Mouse (Mus musculus): ENCODE results near the gene Cd164. TPM values are rescaled to one million over a fixed set of nuclear protein-coding genes. Genes with fewer than 3 reads are reported as not detected.

Gene Cd164
- 43.8 and 48.7 TPM in 2 replicates for polyA plus RNA-seq (2015; fragmentation: Nextera tagmentation; extraction: Ambion mirVana)

DNA sequence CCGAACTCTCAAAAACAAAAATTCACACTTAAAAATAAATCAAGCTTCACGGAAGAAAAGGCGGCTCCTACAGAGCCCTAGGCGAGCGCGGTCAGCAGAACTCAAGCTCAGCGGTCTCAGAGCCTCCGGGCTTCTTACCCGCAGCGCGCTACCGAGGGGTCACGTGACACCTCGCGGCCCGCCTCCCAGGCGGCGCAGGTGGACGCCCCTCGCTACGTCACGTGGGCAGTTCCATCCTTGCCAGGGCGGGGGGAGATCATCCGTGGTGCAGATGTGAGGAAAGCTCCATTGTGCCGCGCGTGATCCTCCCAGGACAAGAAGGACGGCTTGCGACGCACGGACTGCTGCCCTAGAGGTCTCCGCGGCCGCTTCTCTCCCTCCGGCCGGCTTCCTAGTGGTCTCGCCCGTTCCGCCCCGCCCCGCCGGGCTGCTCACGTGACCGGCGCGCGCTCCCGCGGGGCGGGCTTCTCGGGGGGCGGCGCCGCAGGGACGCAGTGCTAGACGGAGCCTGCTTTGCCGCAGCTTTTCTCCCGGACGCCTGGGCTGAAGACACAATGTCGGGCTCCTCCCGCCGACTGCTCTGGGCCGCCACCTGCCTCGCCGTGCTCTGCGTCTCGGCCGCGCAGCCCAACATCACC, at the start of gene Cd164:
Cd164 (plus strand) TSS at position 434 of the 638 bp plus-strand sequence.
- ATAC-seq (replicated peaks): peak; percentile 95
- Histone ChIP-seq H3K4me2 (peak within 1 kb of the TSS; percentile 66), H3K9me3 (no peaks in the 10 kb centered on the region), H3K27ac (peak within 1 kb of the TSS; percentile 99), H3K9ac (peak within 1 kb of the TSS; percentile 79), H3K27me3 (replicated peaks) (no peaks in the 10 kb centered on the region), H3K4me1 (peaks cover 29% of the 10 kb centered on the region), H3K36me3 (replicated peaks) (no peaks in the 10 kb centered on the region), H3K4me3 (peak within 1 kb of the TSS; percentile 80)
- WGBS: 0% methylated on average over 69 of the region's 69 CpGs

DNA sequence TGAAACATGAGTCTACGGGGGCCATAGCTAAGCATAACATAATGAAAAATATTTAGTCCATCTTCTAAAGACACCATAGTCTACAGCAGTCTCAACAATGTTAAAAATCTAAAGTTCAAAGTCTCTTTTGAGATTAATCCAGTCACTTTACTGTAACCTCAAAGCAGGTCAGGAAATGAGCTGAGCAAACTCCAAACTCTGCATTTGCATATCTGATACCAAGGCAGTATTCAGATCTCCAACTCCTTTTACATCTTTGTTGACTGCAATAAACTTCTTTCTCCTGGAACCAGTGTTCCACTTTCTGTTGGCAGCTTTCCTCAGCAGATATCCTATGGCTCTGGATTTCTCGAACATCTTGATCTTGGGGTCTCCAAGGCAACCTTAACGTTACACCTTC, 48.5 kb upstream of the Cd164 start:
- no peaks in the 10 kb centered on the region for H3K27me3 ChIP-seq (replicated peaks)
- H3K4me3 ChIP-seq: no peak overlapping the region
- no peak for ATAC-seq (replicated peaks)
- peaks cover under 1% of the 10 kb centered on the region for H3K4me1 ChIP-seq
- 87% methylated on average over 3 of the region's 3 CpGs for WGBS
- H3K27ac ChIP-seq: no peak overlapping the region
- H3K36me3 ChIP-seq (replicated peaks): no peaks in the 10 kb centered on the region; the same call in 1 of the 2 replicates
- no peak overlapping the region for H3K4me2 ChIP-seq
- no peaks in the 10 kb centered on the region for H3K9me3 ChIP-seq
- H3K9ac ChIP-seq: no peak overlapping the region

- Histone ChIP-seq H3K4me3 (no peak overlapping the region), H3K36me3 (replicated peaks) (no peaks in the 10 kb centered on the region; the same call in 1 of the 2 replicates)
These were observed 46.7 kb upstream of the Cd164 start for GRCm38 (mm10) chr10:41472534-41472933.

GRCm38 (mm10) chr10:41472962-41473481, 46.2 kb upstream of the Cd164 start:
- WGBS: 76% methylated on average over 5 of the region's 5 CpGs
- no peak overlapping the region for H3K4me2 ChIP-seq
- no peak overlapping the region for H3K9ac ChIP-seq
- no peak overlapping the region for H3K4me3 ChIP-seq
- H3K36me3 ChIP-seq (replicated peaks): no peaks in the 10 kb centered on the region; the same call in 1 of the 2 replicates
- H3K9me3 ChIP-seq: no peaks in the 10 kb centered on the region
- H3K27me3 ChIP-seq (replicated peaks): no peaks in the 10 kb centered on the region
- peaks cover 23% of the 10 kb centered on the region for H3K4me1 ChIP-seq
- ATAC-seq (replicated peaks): no peak
- H3K27ac ChIP-seq: no peak overlapping the region

More at GRCm38 (mm10) chr10:41472534-41472933, 46.7 kb upstream of the Cd164 start:
- Histone ChIP-seq H3K4me1 (peaks cover 19% of the 10 kb centered on the region), H3K27ac (no peak overlapping the region), H3K9ac (no peak overlapping the region), H3K4me2 (no peak overlapping the region), H3K27me3 (replicated peaks) (no peaks in the 10 kb centered on the region), H3K9me3 (no peaks in the 10 kb centered on the region)
- ATAC-seq (replicated peaks): no peak

- no peaks in the 10 kb centered on the region for H3K36me3 ChIP-seq (replicated peaks)
- WGBS: 83% methylated on average over 6 of the region's 6 CpGs
- no peak overlapping the region for H3K4me2 ChIP-seq
- no peak overlapping the region for H3K9ac ChIP-seq
- no peaks in the 10 kb centered on the region for H3K27me3 ChIP-seq (replicated peaks)
- no peak overlapping the region for H3K4me3 ChIP-seq
- no peak for ATAC-seq (replicated peaks)
- H3K27ac ChIP-seq: no peak overlapping the region
- no peaks in the 10 kb centered on the region for H3K9me3 ChIP-seq
- peaks cover 23% of the 10 kb centered on the region for H3K4me1 ChIP-seq
These were observed 45.3 kb upstream of the Cd164 start for GRCm38 (mm10) chr10:41473782-41474468.

GRCm38 (mm10) chr10:41474981-41475391, 44.2 kb upstream of the Cd164 start:
- no peak overlapping the region for H3K9ac ChIP-seq
- H3K27ac ChIP-seq: no peak overlapping the region
- H3K9me3 ChIP-seq: no peaks in the 10 kb centered on the region
- H3K4me3 ChIP-seq: no peak overlapping the region
- H3K4me2 ChIP-seq: no peak overlapping the region
- no peaks in the 10 kb centered on the region for H3K36me3 ChIP-seq (replicated peaks)
- no peak for ATAC-seq (replicated peaks)
- no peaks in the 10 kb centered on the region for H3K27me3 ChIP-seq (replicated peaks)
- peaks cover 26% of the 10 kb centered on the region for H3K4me1 ChIP-seq
- WGBS: 88% methylated on average over 1 of the region's 1 CpGs

GRCm38 (mm10) chr10:41476171-41477017, 42.8 kb upstream of the Cd164 start, which contains the start of gene Mical1:
Gene Mical1 (plus strand): TSS chr10:41476314.
- Histone ChIP-seq H3K4me2 (peak within 1 kb of the TSS; percentile 82), H3K9ac (peak within 1 kb of the TSS; percentile 48), H3K27ac (peak within 1 kb of the TSS; percentile 71), H3K36me3 (replicated peaks) (no peaks in the 10 kb centered on the region), H3K4me3 (peak within 1 kb of the TSS; percentile 52), H3K4me1 (peaks cover 26% of the 10 kb centered on the region), H3K9me3 (no peaks in the 10 kb centered on the region), H3K27me3 (replicated peaks) (no peaks in the 10 kb centered on the region)
- WGBS: under 1% methylated on average over 35 of the region's 35 CpGs
- peak; percentile 71 for ATAC-seq (replicated peaks)

GRCm38 (mm10) chr10:41477018-41477277, 42.3 kb upstream of the Cd164 start:
- WGBS: 0% methylated on average over 9 of the region's 9 CpGs
- Histone ChIP-seq H3K9ac (peak overlapping the region; percentile 48), H3K4me2 (peak overlapping the region; percentile 82), H3K36me3 (replicated peaks) (no peaks in the 10 kb centered on the region), H3K27me3 (replicated peaks) (no peaks in the 10 kb centered on the region), H3K4me1 (peaks cover 26% of the 10 kb centered on the region), H3K27ac (peak overlapping the region; percentile 71), H3K4me3 (peak overlapping the region; percentile 52), H3K9me3 (no peaks in the 10 kb centered on the region)
- ATAC-seq (replicated peaks): peak; percentile 27

- peak overlapping the region; percentile 48 for H3K9ac ChIP-seq
- peaks cover 26% of the 10 kb centered on the region for H3K4me1 ChIP-seq
- peak overlapping the region; percentile 71 for H3K27ac ChIP-seq
- H3K4me2 ChIP-seq: peak overlapping the region; percentile 82
- H3K27me3 ChIP-seq (replicated peaks): no peaks in the 10 kb centered on the region
- WGBS: under 1% methylated on average over 20 of the region's 20 CpGs
- H3K9me3 ChIP-seq: no peaks in the 10 kb centered on the region
- no peaks in the 10 kb centered on the region for H3K36me3 ChIP-seq (replicated peaks)
- ATAC-seq (replicated peaks): peak; percentile 76
- H3K4me3 ChIP-seq: peak overlapping the region; percentile 52
These were observed 41.7 kb upstream of the Cd164 start for GRCm38 (mm10) chr10:41477278-41478181.

DNA sequence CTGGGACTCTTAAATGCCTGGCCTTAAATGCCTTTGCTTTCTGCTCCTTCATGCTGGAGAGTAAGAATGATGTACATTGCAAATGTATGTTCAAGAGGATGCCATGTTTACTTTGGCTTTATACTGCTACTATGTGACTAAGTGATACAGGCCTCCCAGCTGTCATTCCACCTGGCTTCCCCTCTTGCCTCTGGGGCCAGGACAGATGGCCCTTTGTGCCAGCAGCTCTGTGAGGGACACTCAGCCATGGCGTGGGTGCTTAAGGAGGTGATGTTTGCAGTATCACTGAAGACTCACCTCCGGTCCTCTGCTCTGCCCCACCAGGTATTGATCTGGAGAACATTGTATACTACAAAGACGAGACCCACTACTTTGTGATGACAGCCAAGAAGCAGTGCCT, 39.3 kb upstream of the Cd164 start:
- no peak for ATAC-seq (replicated peaks)
- Histone ChIP-seq H3K9me3 (no peaks in the 10 kb centered on the region), H3K4me3 (no peak overlapping the region), H3K9ac (no peak overlapping the region), H3K27me3 (replicated peaks) (no peaks in the 10 kb centered on the region), H3K27ac (no peak overlapping the region), H3K4me1 (peaks cover 26% of the 10 kb centered on the region), H3K36me3 (replicated peaks) (no peaks in the 10 kb centered on the region), H3K4me2 (no peak overlapping the region)
- 89% methylated on average over 3 of the region's 3 CpGs for WGBS

All from midbrain, embryonic 15.5 days (tissue).